Mouse (Mus musculus) C2C12 (cell line): ENCODE results near the gene Mettl26.

ENCODE experiments used
- CEBPB ChIP-seq: IDR thresholded peaks from one replicate; pipeline ENCODE4 v1.6.1; 2011; ENCODE audit warnings: low read depth, mild to moderate bottlenecking, control low read depth, moderate library complexity
- CTCF ChIP-seq: IDR thresholded peaks from one replicate; pipeline ENCODE4 v1.5.1; 2011; ENCODE audit not compliant: control insufficient read depth, insufficient read depth, insufficient read length
- MYOD1 ChIP-seq: IDR thresholded peaks from one replicate; pipeline ENCODE4 v1.6.1; 2011; ENCODE audit warnings: low read depth; ENCODE audit not compliant: control insufficient read depth, insufficient read length
- USF1 ChIP-seq: IDR thresholded peaks from one replicate; pipeline ENCODE4 v1.6.1; 2011; ENCODE audit warnings: low read depth, mild to moderate bottlenecking, control low read depth, moderate library complexity

- no peak for TF ChIP-seq CTCF
- no peak for TF ChIP-seq USF1
- TF ChIP-seq CEBPB, result no peak
- TF ChIP-seq MYOD1, result no peak
Measured at GRCm38 (mm10) chr17:25860229-25860628, 14.6 kb upstream of the Mettl26 start.
